Mouse (Mus musculus) CH12.LX (cell line): ENCODE data around the gene Olfml3.

Source experiments
- CHD2 ChIP-seq: IDR thresholded peaks from 2 replicates; pipeline ENCODE4 v1.6.1; 2011; ENCODE audit warnings: low read length, improper control_type of control experiment
- CTCF ChIP-seq, 2 experiments: IDR thresholded peaks in 1 of 2; conservative IDR thresholded peaks in 1 of 2; 2 replicates each; pipeline ENCODE4 v1.5.1; 2011 to 2012; ENCODE audit warnings: low read depth in 2 of 2, low read length in 2 of 2, improper control_type of control experiment in 1 of 2, inconsistent platforms in 1 of 2, mild to moderate bottlenecking in 1 of 2, moderate library complexity in 1 of 2
- EP300 ChIP-seq: IDR thresholded peaks from 2 replicates; pipeline ENCODE4 v1.6.1; 2011; ENCODE audit warnings: low read length, improper control_type of control experiment
- GABPA ChIP-seq: IDR thresholded peaks from 2 replicates; pipeline ENCODE4 v1.6.1; 2012; ENCODE audit warnings: low read depth, low read length, improper control_type of control experiment, inconsistent platforms; ENCODE audit not compliant: insufficient replicate concordance
- MAFK ChIP-seq: IDR thresholded peaks from 2 replicates; pipeline ENCODE4 v1.6.1; 2011; ENCODE audit warnings: low read length, improper control_type of control experiment; ENCODE audit not compliant: insufficient replicate concordance
- NELFE ChIP-seq: IDR thresholded peaks from 2 replicates; pipeline ENCODE4 v1.6.1; 2011; ENCODE audit warnings: low read depth, low read length, improper control_type of control experiment
- UBTF ChIP-seq: IDR thresholded peaks from 2 replicates; pipeline ENCODE4 v1.6.1; 2012; ENCODE audit warnings: low read depth, mild to moderate bottlenecking, inconsistent platforms, low read length, improper control_type of control experiment, moderate library complexity
- USF1 ChIP-seq: IDR thresholded peaks from 2 replicates; pipeline ENCODE4 v1.6.1; 2014; ENCODE audit warnings: low read depth, mild to moderate bottlenecking, inconsistent platforms, low read length, improper control_type of control experiment

- TF ChIP-seq MAFK: no peak
- TF ChIP-seq NELFE: no peak
- TF ChIP-seq CHD2: no peak
- TF ChIP-seq GABPA: no peak
- TF ChIP-seq CTCF (conservative IDR thresholded peaks at IDR 0.05 in 1 of 2, IDR thresholded peaks at IDR 0.05 in 1 of 2; ENCODE audit: low read depth in 2 of 2, low read length in 2 of 2): no peak
- TF ChIP-seq USF1: no peak
- TF ChIP-seq UBTF: no peak
- TF ChIP-seq EP300: no peak
Measured at GRCm38 (mm10) chr3:103704661-103705060, 33.1 kb downstream of the Olfml3 start.
